Mouse (Mus musculus) frontal cortex, adult 2 months (tissue): Measurements from ENCODE around the gene Tbx4. TPM values are rescaled to one million over a fixed set of nuclear protein-coding genes. Genes with fewer than 3 reads are reported as not detected.

Experiments
- DNase-seq, 2 experiments: peaks; one replicate each; pipeline ENCODE4 v3.0.0; 2022; ENCODE audit warnings: low spot score in 1 of 2; ENCODE audit errors: extremely low spot score in 1 of 2
- polyA plus RNA-seq: library from polyadenylated mRNA; depleted of rRNA; stranded (reverse); fragments of >200 nt; gene quantifications from 2 replicates; pipeline ENCODE4 v1.2.3, GENCODE M21; 2012; rRNA removed

Gene Tbx4
- polyA plus RNA-seq, 1 experiment, result 0.30 TPM

DNA sequence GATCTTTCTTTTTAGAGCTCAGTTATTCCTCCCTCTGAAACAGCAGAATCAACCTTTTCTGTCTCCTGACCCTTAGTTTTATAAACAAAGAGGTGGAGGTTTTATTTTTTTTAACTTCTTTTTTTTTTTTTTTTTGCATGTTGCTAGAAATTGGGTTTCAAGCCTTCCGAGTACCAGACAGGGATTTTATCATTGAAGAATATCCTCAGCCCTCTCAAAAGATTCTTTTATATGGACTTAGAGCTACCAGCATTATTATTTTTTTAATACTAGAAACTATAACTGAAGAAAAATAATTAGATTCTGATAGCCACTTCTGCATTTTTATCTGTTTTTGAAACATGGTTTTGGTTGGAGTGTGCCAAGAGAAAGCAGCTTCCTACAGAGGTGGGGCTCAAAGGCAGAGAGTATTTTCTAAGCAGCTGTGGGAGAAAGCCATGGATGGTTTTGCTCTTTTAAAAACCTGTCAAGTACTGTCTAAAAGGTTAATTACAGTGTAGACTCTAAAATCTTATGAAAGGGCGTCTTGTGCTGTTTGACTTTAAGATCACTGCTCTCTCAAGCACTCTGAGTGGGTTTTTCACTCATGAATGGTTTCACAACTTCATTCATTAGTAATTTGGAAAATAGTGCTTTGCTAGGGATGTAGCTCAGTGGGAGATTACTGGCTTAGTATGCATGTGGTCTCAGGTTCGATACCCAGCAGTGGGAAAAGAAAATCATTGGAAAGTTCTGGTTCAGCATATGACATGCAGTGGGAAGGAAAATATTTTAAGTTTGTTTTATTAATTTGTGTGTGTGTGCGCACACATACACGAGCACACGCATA is 70.9 kb downstream of the Tbx4 start:
- DNase-seq, result no peak

DNA sequence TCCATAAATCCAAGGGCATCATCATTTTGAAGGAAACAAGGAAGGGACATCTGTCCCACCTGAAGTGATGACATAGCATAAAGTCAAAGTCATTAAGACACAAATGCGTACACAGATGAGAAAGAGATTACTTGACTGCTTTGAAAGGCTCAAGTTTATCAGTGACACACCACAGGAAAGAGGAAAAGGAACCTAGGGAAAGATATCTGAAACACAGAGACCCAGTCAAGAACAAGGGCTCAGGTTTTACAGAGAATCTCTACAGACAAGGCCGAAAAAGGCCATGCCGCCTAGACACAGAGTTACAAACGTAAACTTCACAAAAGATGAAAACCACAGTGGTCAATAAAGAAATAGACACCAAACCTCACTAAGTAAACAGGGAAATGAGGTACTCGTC is 73.6 kb downstream of the Tbx4 start:
- no peak for DNase-seq

DNA sequence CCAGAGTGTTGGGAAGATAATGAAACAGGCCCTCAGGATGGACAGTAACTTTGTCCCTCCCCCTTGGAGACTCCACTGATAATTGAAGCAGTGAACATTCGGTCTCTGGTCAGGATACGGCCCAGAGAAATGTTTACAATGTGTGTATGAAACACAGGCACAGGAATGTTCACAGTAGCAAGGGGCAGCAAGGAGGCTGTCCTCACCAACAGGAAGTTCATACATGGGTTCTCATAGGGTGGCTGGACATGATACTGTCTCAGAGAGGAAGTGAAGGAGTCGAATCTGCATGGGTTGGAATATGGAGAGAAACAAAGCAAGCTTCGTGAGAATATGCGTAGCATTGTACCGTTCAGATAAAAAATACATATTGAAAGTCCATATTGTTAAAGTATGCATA is 74.1 kb downstream of the Tbx4 start:
- no peak for DNase-seq

DNA sequence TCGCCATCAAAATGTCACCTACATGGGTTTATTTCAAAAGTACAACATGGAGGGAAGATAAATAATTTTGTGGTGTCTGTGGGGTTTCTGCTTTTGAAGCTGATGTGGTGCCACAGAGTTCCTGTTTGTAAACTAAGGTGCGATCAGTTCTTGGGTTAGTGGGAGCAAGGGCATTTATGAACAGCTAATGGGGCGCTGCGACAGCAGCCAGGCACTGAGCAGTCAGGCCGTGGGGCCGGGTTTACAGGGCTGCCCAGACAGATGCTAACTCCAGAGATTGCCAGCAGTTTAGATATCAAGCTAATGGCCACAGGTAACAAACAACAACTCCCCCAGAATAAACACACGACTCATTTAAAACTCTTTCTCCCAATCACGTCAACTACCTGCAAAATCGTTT is 75.3 kb downstream of the Tbx4 start:
- no peak for DNase-seq

Other genes starting within 250 kb of the Tbx4 start
- gene Tbx2, start 53.9 kb upstream of the Tbx4 start, polyA plus RNA-seq, result 3.0 and 4.2 TPM in 2 replicates
- gene Gm11444, start 36.1 kb upstream of the Tbx4 start, polyA plus RNA-seq, result not detected in 2 replicates